Mouse (Mus musculus) lung, postnatal 0 days (tissue): Measurements from ENCODE around the gene Csdc2.

Source experiments
- CTCF ChIP-seq: IDR thresholded peaks from 2 replicates; pipeline ENCODE4 v1.5.1; 2016; ENCODE audit warnings: antibody characterized with exemption, mild to moderate bottlenecking
- EP300 ChIP-seq: IDR thresholded peaks from 2 replicates; pipeline ENCODE4 v1.6.1; 2016; ENCODE audit warnings: antibody characterized with exemption, mild to moderate bottlenecking, control low read depth

DNA sequence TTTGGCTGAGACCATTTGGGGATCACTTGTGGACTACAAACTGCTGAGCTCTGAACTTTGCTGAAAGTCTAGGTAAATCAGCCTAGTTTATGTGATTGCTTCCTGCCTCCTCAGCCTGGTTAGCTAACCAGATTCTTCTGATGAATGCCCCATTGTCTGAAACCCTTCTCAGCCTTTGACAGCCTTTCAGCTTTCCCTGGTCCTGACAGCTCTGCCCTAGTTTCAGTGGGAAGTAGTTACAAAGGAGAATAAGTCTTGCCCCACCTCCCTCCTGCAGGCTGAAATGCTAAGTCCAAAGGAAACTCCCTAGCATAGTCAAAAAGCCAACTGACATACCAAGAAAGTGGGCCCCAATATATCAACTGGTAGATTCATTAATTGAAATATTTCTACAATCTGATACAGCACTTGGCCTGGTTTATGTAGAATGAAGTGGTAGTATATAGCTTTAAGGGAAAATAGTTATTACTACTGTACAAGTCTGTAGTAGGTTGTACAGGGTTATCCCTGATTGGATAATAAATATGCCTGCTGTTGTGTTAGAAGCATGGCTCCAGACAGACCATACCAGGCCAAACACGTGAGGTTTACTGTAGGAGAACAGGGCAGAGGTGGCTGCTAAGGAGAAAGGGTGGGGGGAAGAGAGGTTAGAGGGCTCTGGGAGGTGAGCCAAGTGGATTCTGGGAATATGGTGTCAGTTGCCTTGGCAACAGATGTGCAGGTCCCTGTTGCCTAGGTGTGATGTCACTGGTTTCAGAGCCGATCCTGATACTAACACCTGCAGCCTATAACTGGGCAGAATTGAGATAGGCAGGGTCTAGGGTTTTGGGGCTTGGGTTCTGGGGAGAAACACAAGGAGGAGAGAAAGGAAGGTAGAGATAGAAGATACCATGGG is 49.0 kb downstream of the Csdc2 start:
- TF ChIP-seq CTCF (no peak), EP300 (no peak)
